Mouse (Mus musculus): Measurements from ENCODE around the gene Ppp4r1.

DNA sequence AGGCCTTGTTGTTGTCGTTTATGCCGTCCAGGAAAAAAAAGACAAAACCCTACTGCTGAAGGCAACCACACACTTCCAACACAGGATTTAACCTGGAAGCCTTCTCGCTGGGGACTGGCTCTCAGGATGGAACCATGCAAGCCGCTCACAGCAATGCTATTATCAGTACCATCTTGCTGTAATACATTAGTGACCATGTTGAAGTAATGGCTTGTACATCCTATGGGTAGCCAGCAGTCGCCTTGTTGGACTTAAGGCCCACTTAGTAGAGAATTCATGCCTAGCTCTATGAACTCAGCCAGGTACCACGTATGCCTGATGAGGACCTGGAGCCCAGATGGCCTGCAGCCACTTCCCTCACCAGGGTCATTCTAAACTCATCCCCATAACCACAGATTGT lies 63.0 kb downstream of the Ppp4r1 start:
- TF ChIP-seq USF1 (IDR thresholded peaks at IDR 0.05; ENCODE audit: low read depth, low read length) (no peak), ZMIZ1 (IDR thresholded peaks at IDR 0.05; ENCODE audit: low read depth, low read length) (no peak), EP300 (IDR thresholded peaks at IDR 0.05; ENCODE audit: low read length) (no peak), POLR2A (IDR thresholded peaks at IDR 0.05; ENCODE audit: low read depth, low read length) (no peak), CTCF (conservative IDR thresholded peaks at IDR 0.05 in 1 of 2, IDR thresholded peaks at IDR 0.05 in 1 of 2; ENCODE audit: low read depth in 2 of 2, low read length in 2 of 2) (no peak), CHD2 (IDR thresholded peaks at IDR 0.05; ENCODE audit: low read length) (no peak), SMC3 (IDR thresholded peaks at IDR 0.05; ENCODE audit: low read depth, low read length) (no peak), GABPA (IDR thresholded peaks at IDR 0.05; ENCODE audit: insufficient replicate concordance, low read depth, low read length) (no peak), ETS1 (conservative IDR thresholded peaks at IDR 0.05; ENCODE audit: low read depth, low read length) (no peak), NRF1 (IDR thresholded peaks at IDR 0.05; ENCODE audit: low read depth, low read length) (no peak), MXI1 (IDR thresholded peaks at IDR 0.05; ENCODE audit: low read depth, low read length) (no peak), ZC3H11A (IDR thresholded peaks at IDR 0.05; ENCODE audit: low read depth, low read length) (no peak), USF2 (conservative IDR thresholded peaks at IDR 0.05; ENCODE audit: low read depth, low read length) (no peak), TCF12 (IDR thresholded peaks at IDR 0.05; ENCODE audit: low read depth, low read length) (no peak)
